Mouse (Mus musculus) lung, adult 2 months (tissue): Measurements from ENCODE around the gene Idua. TPM values are rescaled to one million over a fixed set of nuclear protein-coding genes. Genes with fewer than 3 reads are reported as not detected.

ENCODE experiments used
- DNase-seq: peaks from one replicate; pipeline ENCODE4 v3.0.0; 2022
- H3K4me1 ChIP-seq: fragments of 200-500 bp; 2 replicates; pipeline ENCODE4 v1.6.1; 2011; ENCODE audit warnings: low read length; ENCODE audit not compliant: control insufficient read depth, insufficient read depth
- H3K4me3 ChIP-seq: fragments of 200-500 bp; replicated peaks from 2 replicates; pipeline ENCODE3; 2011; ENCODE audit warnings: low read depth, mild to moderate bottlenecking, control low read depth, low read length; ENCODE audit errors: extremely low read depth
- CTCF ChIP-seq: fragments of 200-500 bp; IDR thresholded peaks from 2 replicates; pipeline ENCODE4 v1.5.1; 2011; ENCODE audit warnings: mild to moderate bottlenecking, low read length, control low read depth; ENCODE audit not compliant: insufficient read depth
- POLR2A ChIP-seq: fragments of 200-500 bp; IDR thresholded peaks from 2 replicates; pipeline ENCODE4 v1.6.1; 2011; ENCODE audit warnings: low read depth, mild to moderate bottlenecking, control low read depth, low read length, borderline replicate concordance; ENCODE audit errors: extremely low read depth
- WGBS: fragments of 180-500 bp; shearing (Covaris S2); methylation state at CpG from one replicate; pipeline ENCODE4 v1.1.7; 2018; 5-methylcytosine and 5-hydroxymethylcytosine counted together
- polyA plus RNA-seq: library from polyadenylated mRNA; depleted of rRNA; stranded (reverse); fragments of >200 nt; gene quantifications from 2 replicates; pipeline ENCODE4 v1.2.3, GENCODE M21; 2012

Idua gene
- polyA plus RNA-seq, 1 experiment: 28.4 TPM

- DNase-seq: no peak
- TF ChIP-seq POLR2A (no peak), CTCF (no peak)
- Histone ChIP-seq H3K4me1 (peaks cover 11% of the 10 kb centered on the region), H3K4me3 (no peak overlapping the region)
- WGBS: 65% methylated on average over 2 of the region's 2 CpGs
Measured at GRCm38 (mm10) chr5:108667370-108667769, 7.2 kb downstream of the Idua start.

GRCm38 (mm10) chr5:108668387-108668932 lies 8.3 kb downstream of the Idua start:
- TF ChIP-seq POLR2A (no peak), CTCF (no peak)

GRCm38 (mm10) chr5:108668977-108669936 lies 9.1 kb downstream of the Idua start, which contains the start of gene Dgkq:
Gene Dgkq, minus strand, starts transcription at chr5:108669672.
- Histone ChIP-seq H3K4me3 (peak within 1 kb of the TSS; percentile 93), H3K4me1 (peaks cover 11% of the 10 kb centered on the region)
- peak; percentile 91 for DNase-seq
- WGBS: 4% methylated on average over 43 of the region's 43 CpGs
- no peak; the same call in 1 of the 2 replicates for TF ChIP-seq CTCF
- TF ChIP-seq POLR2A: peak; percentile 83

More at GRCm38 (mm10) chr5:108668387-108668932, 8.3 kb downstream of the Idua start:
- no peak for DNase-seq
- 7% methylated on average over 3 of the region's 3 CpGs for WGBS
- Histone ChIP-seq H3K4me3 (peak overlapping the region; percentile 93), H3K4me1 (peaks cover 11% of the 10 kb centered on the region)

- no peak for TF ChIP-seq CTCF
- TF ChIP-seq POLR2A: no peak
- Histone ChIP-seq H3K4me3 (peak overlapping the region; percentile 2), H3K4me1 (peaks cover 11% of the 10 kb centered on the region)
- WGBS: 70% methylated on average over 9 of the region's 9 CpGs
- DNase-seq: no peak
Measured at GRCm38 (mm10) chr5:108669986-108670385, 9.9 kb downstream of the Idua start.

GRCm38 (mm10) chr5:108670785-108671184 lies 10.7 kb downstream of the Idua start:
- DNase-seq: peak; percentile 48
- no peak overlapping the region for H3K4me3 ChIP-seq
- TF ChIP-seq POLR2A: no peak
- peak; percentile 66 for TF ChIP-seq CTCF
- H3K4me1 ChIP-seq: peaks cover 11% of the 10 kb centered on the region

GRCm38 (mm10) chr5:108671757-108672156 lies 11.6 kb downstream of the Idua start:
- 94% methylated on average over 12 of the region's 12 CpGs for WGBS

GRCm38 (mm10) chr5:108674624-108675023 lies 14.5 kb downstream of the Idua start:
- WGBS: 71% methylated on average over 2 of the region's 2 CpGs
- TF ChIP-seq CTCF: no peak
- no peak overlapping the region for H3K4me3 ChIP-seq
- no peak for DNase-seq
- H3K4me1 ChIP-seq: peaks cover 10% of the 10 kb centered on the region

More at GRCm38 (mm10) chr5:108671757-108672156, 11.6 kb downstream of the Idua start:
- no peak overlapping the region for H3K4me3 ChIP-seq
- DNase-seq: no peak
- peaks cover 11% of the 10 kb centered on the region for H3K4me1 ChIP-seq
- TF ChIP-seq CTCF: no peak
- no peak for TF ChIP-seq POLR2A

GRCm38 (mm10) chr5:108675251-108675816 lies 15.2 kb downstream of the Idua start, which contains the start of gene Slc26a1:
Gene Slc26a1, minus strand, starts transcription at chr5:108675569.
- Histone ChIP-seq H3K4me3 (no peak within 1 kb of the TSS), H3K4me1 (peaks cover 5% of the 10 kb centered on the region)
- TF ChIP-seq CTCF (no peak), POLR2A (no peak)
- WGBS: 68% methylated on average over 9 of the region's 9 CpGs
- DNase-seq: no peak

GRCm38 (mm10) chr5:108676772-108677498 lies 16.8 kb downstream of the Idua start:
- 36% methylated on average over 5 of the region's 5 CpGs for WGBS
- Histone ChIP-seq H3K4me3 (no peak overlapping the region), H3K4me1 (peaks cover 5% of the 10 kb centered on the region)
- no peak for DNase-seq
- TF ChIP-seq POLR2A: no peak
- no peak for TF ChIP-seq CTCF
